Mouse (Mus musculus): ENCODE results near the gene Ldb2.

Gene Ldb2

DNA sequence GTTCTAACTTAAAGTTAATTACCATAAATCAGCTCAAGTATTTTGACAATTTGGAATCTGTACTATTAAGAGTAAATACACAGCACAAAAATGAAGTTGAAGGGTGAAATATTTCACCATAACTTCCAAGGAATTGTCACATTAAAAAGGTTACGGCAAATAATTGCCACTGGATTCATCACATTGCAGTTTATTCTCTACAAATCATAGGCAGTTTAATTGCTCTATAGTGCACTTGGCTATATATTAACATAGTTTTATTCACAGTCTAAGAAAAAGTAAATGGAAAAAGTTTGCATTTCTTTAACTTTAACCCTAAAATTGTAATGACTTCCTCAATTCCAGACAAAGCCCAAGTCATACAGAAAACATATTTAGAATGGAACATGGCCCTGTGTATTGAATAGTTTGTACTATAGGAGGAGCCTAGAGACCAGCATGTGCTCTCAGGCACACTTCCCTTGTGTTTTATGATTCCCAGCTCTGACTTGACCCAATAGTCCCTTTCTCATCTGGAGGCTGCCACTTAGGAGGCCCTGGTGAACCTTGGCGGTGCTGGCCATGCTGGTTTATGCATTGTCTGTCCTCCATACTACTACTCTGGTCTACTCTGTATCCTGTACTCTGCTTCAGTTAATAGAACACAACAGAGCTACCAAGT lies 255.9 kb downstream of the Ldb2 start:
- no peak for DNase-seq (ENCODE audit: low spot score)

DNA sequence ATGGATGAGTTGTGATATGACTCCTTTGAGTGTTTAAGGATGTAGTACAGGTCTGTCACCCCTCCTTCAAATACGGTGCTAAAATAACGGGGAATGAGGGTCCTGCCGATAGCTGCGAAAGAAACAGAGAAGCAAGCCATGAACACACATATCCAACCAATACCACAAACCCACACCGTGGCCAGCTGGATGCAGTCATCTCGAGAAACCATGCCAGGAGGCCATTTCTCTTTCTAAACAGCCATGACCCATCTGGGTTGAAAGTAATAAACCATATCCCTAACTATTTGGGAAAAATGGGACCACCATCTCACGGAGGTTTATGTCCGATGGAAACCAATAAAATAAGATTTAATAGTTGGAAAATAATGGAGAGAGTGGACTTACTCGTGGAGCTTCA lies 257.7 kb downstream of the Ldb2 start:
- no peak for DNase-seq (ENCODE audit: low spot score)

DNA sequence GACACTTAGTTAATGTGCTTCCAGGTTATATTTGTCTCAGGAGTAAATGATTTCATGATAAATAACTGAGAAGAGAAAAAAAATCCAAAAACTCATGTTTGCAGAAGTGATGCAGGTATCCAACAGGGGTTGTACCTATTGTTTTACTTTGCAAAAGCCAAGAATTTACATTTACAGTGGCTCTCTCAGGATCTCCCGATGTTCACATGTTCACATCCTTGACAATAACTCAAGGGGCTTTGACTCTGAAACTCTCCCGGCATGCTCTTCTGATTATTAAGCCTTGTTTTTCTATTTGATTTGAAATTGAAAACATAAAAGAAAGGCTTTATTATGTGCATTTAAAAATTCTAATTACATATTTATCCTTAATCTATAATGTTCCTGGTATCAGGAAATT lies 260.8 kb downstream of the Ldb2 start:
- no peak for DNase-seq (ENCODE audit: low spot score)

- peak; percentile 90 for DNase-seq (ENCODE audit: low spot score)
Observed at GRCm38 (mm10) chr5:44538000-44538395, 261.5 kb downstream of the Ldb2 start.

DNA sequence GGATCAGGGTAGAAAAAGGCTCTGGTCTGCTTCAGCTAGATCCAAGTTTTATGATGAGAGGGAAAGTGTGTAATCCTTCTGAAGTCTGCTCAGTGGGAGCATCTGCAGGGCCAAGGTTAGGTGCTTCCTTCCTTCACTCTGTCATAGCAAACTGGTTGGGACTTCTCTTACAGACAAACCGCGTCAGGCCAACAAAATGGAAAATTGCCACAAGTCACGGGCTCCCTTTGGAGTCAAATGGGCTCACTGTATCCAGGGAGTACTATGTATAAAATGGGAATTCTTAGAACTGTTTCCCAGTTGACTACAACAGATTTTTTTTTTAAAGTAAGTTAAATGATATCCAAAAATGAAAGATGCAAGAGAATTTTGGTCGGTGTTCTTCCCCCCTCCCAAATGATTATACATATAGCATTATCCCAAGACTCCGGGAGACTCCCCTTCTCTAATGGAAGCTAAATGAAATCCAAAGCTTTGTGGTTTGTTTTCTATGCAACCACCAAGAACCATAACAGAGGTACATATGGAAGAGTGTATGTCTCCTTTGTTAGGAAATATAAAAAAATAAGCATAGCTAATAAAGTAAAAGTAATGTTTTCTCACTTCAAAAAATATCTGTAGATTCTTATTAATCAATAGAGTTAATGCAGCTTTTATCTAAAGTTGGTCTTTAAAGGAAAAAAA lies 262.0 kb downstream of the Ldb2 start:
- no peak for DNase-seq (ENCODE audit: low spot score)

GRCm38 (mm10) chr5:44529466-44529865 lies 270.0 kb downstream of the Ldb2 start:
- no peak for DNase-seq (ENCODE audit: low spot score)

DNA sequence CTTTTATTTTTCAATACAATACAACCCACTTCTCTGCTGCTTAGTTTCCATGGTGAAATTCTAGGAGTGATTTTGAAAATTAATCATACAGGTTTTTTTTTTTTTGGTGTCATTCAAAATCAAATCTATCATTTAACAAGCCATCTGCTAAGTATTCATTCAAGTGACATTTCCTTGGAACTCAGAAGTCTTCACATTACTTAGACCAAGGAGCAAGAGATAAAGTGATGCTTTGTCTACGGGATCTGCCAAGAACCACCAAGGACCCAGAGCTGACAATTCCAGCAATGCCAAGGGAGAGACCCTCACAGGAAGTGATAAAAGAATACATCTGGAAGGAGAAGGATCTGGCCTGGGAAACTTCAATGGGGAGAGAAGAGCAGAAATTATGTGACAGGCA lies 270.5 kb downstream of the Ldb2 start:
- DNase-seq (ENCODE audit: low spot score) = no peak

- DNase-seq (ENCODE audit: low spot score) = no peak
Observed at GRCm38 (mm10) chr5:44505221-44505620, 294.3 kb downstream of the Ldb2 start.

- DNase-seq (ENCODE audit: low spot score) = no peak
Observed at GRCm38 (mm10) chr5:44504786-44505185, 294.7 kb downstream of the Ldb2 start.

GRCm38 (mm10) chr5:44498229-44498628 lies 301.3 kb downstream of the Ldb2 start:
- no peak for DNase-seq (ENCODE audit: low spot score)

DNA sequence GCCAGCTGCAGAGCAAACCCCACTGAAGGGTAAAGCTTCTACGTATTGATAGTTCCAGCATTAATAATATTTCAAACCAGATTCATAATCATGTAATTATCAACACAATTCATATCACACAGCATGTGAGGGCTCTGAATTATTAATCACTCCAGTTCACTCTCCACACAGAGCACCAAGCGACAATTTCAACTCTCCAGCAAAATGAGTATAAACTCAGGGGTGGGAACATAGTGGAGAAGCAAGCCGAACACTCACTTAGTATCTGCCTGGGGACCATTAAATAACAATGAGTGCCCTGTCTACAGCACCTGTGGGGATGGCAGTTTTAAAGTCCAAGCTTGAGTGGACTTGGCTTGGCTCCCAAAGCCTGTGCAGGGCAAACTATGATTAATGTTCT lies 302.6 kb downstream of the Ldb2 start:
- DNase-seq (ENCODE audit: low spot score) = no peak

DNA sequence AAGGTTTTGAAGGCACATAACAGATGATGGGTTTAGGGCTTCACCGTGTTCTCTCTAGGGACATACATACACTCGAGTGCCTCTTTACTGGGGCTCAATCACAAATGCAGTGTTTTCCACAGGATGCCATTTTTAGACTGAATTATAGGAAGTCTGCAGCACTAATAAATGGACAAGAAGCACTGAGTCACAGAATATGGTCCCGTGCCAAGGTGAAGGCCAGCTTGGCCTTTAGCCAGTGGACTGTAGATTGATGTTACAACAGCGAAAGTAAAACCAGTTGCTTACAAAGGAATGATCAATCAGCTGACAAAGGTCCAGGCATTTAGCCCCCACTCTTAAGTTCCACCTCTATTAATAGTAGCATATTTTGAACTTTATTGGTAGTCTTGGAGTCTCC lies 304.4 kb downstream of the Ldb2 start:
- DNase-seq (ENCODE audit: low spot score) = no peak

GRCm38 (mm10) chr5:44494133-44494532 lies 305.3 kb downstream of the Ldb2 start:
- no peak for DNase-seq (ENCODE audit: low spot score)

- DNase-seq (ENCODE audit: low spot score) = no peak
Observed at GRCm38 (mm10) chr5:44491526-44491925, 308.0 kb downstream of the Ldb2 start.

- no peak for DNase-seq (ENCODE audit: low spot score)
Observed at GRCm38 (mm10) chr5:44490462-44490861, 309.0 kb downstream of the Ldb2 start.

GRCm38 (mm10) chr5:44483426-44484106 lies 315.9 kb downstream of the Ldb2 start:
- DNase-seq (ENCODE audit: low spot score) = peak; percentile 59

DNA sequence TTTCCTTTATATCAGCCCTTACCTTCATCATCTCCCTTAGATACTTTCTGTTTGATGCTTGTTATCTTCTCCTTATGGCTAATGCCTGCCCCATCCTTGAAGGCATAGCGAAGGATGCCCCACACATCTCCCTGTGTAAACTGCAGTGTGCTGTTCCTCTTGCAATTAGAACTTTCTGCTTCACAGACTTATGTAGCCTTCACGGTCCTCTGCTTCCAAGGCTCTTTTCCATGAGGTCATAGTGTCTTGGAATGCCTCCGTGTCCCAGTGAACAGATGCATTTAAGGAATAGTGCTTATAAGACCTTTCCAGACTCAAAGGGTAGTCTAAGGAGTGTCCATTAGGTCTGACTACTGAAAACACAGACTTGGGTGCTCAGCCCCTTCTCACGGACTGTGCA lies 318.1 kb downstream of the Ldb2 start:
- no peak for DNase-seq (ENCODE audit: low spot score)

- peak; percentile 73 for DNase-seq (ENCODE audit: low spot score)
Observed at GRCm38 (mm10) chr5:44476356-44476755, 323.1 kb downstream of the Ldb2 start.

- no peak for DNase-seq (ENCODE audit: low spot score)
Observed at GRCm38 (mm10) chr5:44475543-44475942, 323.9 kb downstream of the Ldb2 start.

GRCm38 (mm10) chr5:44473857-44474762 lies 325.4 kb downstream of the Ldb2 start:
- no peak for DNase-seq (ENCODE audit: low spot score)

DNA sequence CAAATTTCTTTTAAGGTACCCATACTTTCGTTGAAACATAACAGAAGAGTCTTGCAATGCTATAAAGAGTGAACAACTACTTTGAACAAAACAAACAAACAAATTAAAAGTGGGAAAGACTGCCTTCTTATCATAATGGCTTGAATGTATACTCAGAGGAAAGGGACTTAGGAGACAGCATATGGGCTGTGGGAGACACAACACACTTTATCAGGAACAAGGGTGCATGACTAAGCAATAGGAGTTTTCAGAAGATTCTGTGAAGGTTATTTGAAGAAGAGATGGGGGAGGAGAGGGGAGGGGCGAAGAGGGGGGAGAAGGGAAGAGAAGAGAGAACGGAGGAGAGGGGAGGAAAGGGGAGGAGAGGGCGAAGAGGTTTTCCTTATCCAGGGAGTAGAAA lies 334.2 kb downstream of the Ldb2 start:
- DNase-seq (ENCODE audit: low spot score) = no peak

All from embryo, embryonic 10.5 days (tissue).